Mouse (Mus musculus) brain, adult 2 months (tissue): ENCODE results near the gene Rpl9-ps6.

Experiments
- DNase-seq: peaks from one replicate; pipeline ENCODE4 v3.0.0; 2011; ENCODE audit warnings: low read depth, low spot score

Rpl9-ps6 gene

DNA sequence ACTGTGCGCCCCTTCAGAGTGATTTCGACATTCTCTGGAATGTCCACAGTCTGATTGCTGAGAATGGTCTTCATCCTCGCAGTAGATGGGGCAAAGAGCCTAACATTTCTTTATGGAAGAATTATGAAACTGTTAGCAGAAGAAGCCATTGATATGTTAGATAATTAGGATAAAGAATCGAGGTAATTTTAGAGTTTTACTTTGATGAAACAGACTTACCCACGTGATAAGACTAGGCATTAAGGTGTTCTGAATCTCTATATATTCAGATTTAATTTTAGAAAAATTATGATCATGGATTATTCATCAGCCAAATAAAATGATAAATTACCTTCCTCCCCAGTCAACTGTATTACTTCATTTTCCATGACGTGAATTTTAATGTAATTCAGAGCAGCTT lies at the start of gene Rpl9-ps6:
TSS of gene Rpl9-ps6 (minus strand) at position 101 of the 400 bp plus-strand sequence.
- DNase-seq, result no peak

DNA sequence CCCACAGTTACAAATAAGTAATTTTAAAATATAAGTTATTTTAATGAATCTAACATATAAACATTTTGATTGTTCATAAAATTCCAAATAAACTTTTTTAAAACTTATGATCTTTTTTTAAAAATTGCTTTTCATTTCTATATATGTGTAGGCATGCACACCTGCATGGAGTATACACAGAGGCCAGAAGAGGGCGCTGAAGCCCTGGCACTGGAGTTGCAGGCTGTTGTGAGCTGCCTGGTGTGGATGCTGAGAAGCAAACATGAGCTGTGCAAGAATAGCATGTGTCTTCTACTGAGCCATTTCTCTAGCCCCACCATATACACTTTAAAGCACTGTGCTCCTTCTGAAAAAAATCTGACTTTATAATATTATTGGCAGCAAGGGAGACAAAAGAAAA lies 46.1 kb upstream of the Rpl9-ps6 start:
- no peak for DNase-seq

DNA sequence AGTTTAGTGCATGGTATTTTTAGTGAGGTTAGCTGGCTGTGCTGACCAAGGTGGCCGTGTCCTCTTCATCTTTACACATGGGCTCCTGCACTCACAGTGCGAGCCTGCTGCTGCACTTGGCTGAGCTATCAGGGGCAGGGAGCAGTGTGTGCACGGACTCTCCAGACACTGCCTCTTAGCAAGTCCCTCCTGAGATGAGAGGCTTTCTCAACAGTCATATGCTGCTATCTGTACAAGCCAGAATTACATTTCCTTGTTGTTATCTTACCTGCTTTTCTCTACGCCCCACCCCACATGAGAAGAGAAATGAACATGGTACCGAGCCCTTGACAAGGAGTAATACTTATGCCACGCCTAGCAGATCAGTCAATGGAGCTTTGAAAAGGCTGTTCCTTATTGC lies 44.6 kb upstream of the Rpl9-ps6 start:
- no peak for DNase-seq

DNA sequence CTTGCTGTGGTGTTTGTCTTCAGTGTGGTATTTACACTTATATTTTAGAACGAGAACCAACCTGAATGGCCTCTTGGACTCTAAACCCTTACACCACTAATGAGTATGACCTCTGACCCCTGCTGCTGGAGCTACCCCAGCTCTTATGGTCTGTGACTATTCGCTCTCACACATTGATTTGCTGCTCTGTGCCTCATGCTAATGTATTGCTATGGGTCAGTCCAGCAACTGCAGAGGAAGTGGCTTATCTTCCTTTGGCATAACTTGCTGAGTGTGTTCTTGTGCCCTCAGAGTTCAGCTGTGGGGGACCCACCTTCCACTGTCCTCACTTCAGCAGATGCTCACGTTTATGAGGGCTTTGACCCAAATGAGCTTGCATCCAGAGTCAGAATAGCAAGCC lies 43.9 kb upstream of the Rpl9-ps6 start:
- DNase-seq, result no peak

DNA sequence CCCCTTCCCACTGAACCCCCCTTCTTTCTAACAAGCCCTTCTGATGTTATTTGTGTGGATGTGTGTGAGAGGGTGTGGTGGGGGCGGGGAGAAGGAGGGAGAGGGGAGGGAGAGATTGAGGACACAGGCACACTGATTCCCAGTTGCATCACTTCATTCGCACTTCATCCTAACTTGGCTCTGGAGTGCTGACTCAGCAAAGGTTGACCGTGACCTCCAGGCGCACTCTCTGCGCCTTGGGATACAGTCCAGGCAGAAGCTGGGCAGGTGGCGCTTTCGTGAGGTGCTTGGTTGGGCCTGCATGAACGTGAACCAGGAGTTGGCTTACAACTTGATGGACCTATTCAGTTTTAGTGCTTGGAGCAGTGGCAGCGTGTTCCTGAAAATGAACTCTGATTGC lies 41.1 kb upstream of the Rpl9-ps6 start:
- DNase-seq, result no peak

DNA sequence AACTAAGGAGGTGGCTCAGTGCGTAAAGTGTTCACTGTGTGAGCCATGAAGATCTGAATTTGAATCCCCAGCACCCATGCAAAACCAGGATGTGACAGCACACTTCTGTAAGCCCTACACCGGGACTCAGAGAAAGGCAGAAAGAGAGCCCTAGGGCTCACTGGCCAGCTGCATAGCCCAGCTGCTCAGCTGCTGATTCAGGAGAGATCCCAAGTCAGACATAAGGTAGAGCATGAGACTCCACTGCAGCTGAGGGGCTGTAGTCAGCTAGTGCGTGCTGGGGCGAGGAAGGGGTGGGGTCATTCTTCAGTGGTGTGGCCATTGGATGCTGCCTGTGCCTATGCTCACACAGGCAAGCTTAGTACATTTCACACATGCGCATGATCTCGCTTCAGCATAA lies 40.7 kb upstream of the Rpl9-ps6 start:
- no peak for DNase-seq

DNA sequence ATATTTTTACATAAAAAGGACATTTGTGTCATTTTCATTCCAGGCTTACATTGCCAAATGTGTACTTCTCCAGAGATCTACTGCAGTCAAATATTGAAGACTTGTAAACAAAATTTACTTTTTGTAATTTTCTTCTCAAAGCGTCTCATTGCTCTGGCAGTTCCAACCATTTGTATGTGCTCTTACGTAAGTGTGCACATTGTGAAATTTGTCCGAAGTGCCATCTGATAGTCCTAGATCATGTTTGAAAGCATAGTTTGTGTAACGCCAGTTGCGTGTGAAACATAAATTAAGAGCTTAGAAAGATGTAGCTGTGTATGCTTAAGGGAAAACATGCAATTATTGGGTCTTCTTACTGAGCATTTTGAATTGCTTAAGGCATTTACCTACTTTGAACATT lies 40.1 kb upstream of the Rpl9-ps6 start:
- no peak for DNase-seq

DNA sequence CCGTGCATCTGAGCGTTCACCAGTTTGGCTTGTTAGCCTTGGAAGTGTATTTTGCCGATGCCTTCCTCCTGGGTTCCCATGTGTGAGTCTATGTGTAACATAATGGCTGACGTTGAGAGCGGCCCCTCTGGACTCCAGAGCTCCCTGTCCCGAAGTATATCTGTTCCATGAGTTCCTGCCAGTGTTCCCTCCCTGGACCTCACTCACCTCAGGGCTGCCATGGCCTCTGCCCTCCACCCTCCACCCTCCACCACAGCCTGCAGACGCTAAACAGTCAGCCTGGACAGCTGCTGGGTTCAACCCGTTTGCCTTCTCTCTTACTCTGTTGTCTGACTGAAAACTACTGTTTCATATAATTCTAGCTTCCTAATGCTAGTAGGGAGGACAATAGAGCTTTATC lies 39.7 kb upstream of the Rpl9-ps6 start:
- DNase-seq, result no peak

DNA sequence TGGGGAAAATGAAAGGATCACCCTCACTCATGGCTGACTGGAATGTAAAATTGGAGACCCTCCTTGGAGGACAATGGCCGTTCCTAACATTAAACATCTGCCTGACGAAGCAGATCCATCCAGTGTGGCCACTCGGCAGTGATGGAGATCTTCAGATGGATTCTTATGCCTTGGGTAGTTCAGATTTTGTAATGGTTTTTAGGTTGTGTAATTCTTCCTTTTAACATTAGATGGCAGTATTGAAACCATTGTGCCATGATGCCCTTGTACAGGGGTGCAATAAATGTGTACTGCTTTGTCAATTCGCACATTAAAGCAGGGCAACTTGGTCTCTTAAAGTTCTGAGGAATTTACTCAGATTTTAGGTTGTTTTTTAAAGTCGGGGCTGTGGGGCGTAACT lies 35.0 kb upstream of the Rpl9-ps6 start:
- peak; percentile 36 for DNase-seq

DNA sequence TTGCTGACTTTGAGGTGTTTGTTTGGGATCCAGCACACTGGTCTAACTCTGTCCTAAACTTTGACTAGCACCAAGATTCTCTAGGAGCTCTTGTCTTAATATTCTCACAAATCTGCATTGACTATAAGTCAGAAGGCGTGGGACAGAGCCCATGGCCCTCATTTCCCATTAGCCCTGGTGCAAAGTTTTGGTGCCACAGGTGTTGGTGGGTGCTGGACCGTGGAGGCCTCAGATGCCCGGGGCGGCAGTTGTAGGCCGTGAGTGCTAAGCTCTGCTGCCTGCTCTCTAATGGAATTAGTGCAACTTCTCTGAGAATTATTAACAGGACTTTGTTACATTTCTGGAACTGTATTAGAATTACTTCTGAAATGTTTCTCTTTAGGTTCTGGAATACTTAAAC lies 31.6 kb upstream of the Rpl9-ps6 start:
- no peak for DNase-seq

DNA sequence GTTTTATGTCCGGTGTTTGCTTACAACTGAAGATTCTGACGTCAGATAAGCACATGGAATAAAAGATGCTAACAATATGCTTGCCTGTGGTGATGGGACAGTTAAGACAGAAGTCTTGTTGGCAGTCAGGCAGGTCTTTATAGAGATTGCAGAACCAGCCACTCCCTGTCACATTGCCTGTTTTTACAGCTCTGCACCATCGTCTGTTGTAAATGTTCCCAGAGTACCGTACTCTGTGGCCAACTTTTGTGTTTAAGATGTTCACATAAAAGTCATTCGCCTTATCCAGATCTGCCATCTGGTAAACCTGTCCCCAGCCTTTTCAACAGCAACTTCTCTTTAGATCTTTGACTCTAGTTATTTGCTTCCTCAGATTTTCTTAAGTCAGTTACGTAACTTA lies 31.0 kb upstream of the Rpl9-ps6 start:
- DNase-seq, result peak; percentile 38

DNA sequence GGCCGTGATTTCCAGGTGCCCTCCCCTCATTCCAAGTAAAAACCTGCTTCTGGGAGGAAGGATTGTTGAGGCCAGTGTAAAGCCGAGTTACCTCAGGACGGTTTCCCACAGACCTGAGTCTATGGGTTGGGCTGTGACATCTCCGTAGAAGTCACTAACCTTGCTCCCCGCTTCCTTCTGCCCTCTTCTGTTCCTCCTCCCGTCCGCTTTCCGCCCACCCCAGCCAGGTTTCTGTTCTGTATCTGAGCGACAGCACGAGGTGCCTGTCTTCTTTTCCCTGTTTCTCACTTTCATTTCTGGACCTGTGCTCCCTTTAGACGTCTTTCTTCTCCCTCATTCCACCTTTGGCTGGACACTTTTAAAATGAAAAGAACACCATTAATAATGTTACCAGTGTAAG lies 28.7 kb upstream of the Rpl9-ps6 start:
- no peak for DNase-seq

DNA sequence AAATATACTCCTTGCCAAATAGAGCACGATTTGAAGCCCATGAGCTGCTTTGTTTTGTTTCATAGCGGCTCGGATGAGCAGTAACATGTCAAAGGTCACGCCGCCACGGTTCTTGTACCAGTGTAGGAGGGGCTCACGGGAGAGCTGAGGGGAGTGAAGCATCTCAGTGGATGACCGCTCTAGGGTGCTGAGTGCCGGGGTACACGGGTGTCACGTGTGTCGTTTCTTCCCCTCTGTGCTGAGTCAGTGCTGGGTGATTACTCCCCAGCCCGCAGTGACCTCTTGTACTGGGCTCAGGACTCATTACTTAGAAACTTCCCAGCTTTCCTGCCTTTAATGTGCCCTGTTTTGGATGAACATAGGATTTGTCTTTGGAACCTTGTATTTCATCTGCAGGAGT lies 28.2 kb upstream of the Rpl9-ps6 start:
- DNase-seq, result no peak

DNA sequence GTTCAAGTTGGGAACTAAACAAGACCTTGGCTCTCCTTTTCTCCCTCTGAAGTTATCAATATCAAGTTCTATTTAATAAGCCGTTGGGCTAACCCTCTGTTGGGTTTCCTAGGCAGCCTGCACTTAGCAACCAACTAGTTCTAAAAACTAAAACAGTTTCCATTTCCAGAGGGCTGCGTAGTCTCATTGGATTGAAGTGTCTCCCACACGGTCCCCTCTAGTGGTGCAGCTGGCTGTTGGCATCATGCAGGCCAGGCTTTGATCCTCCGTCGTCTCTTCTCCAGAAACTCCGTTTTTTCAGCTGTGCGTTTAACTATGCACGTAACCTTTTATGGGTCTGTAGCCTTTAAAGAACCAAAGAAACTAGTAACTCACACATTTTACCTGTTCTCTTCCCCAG lies 27.1 kb upstream of the Rpl9-ps6 start:
- peak; percentile 63 for DNase-seq

DNA sequence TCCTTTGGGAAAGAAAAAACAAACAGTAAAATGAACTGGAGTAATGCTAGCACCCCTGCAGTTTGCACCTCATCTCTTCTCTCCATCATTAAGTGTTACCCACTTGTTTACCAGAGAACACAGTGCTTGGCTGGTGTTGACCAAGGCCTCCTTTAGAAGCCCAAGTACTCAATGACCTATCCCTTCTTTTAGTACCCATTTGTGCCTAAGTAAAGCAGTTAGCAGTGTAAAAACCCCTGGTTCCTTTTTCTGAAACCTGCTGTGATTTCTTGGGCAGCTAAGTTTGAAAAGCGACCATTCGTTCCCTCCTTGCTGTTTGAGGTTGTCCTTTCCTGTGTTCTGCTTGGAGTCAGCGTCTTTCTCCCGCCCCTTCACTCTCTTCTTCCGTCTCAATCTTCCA lies 26.6 kb upstream of the Rpl9-ps6 start:
- DNase-seq, result no peak

DNA sequence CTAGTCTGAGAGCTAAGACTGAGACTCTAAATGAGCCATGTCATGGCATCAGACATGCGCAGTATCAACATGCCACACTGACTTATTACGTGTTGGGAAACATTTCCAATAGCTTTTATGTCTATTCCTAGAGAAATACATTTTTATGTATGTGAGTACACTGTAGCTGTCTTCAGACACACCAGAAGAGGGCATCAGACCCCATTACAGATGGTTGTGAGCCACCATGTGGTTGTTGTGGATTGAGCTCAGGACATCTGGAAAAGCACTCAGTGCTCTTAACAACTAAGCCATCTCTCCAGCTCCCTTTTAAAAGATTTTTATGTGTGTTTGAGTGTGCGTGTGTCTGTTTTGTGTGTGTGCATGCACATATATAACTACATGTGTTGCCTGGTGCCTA lies 26.0 kb upstream of the Rpl9-ps6 start:
- DNase-seq, result no peak

DNA sequence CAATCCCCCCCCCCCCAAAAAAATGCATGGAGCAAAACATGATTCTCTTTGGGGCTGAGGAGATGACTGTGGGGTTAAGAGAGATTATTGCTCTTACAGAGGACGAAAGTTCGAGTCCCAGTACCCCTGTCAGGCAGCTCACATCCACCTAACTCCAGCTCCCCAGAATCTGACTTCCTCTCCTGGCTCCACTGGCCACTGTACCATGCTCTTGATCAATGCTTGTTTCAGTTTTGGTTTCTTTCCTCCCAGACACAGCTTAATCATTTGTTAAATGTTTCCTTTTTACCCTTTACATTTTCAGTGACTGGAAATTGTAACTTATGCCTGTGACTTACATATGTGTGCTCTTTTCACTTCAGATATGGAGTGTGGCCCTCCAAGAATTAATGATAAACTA lies 24.6 kb upstream of the Rpl9-ps6 start:
- no peak for DNase-seq

DNA sequence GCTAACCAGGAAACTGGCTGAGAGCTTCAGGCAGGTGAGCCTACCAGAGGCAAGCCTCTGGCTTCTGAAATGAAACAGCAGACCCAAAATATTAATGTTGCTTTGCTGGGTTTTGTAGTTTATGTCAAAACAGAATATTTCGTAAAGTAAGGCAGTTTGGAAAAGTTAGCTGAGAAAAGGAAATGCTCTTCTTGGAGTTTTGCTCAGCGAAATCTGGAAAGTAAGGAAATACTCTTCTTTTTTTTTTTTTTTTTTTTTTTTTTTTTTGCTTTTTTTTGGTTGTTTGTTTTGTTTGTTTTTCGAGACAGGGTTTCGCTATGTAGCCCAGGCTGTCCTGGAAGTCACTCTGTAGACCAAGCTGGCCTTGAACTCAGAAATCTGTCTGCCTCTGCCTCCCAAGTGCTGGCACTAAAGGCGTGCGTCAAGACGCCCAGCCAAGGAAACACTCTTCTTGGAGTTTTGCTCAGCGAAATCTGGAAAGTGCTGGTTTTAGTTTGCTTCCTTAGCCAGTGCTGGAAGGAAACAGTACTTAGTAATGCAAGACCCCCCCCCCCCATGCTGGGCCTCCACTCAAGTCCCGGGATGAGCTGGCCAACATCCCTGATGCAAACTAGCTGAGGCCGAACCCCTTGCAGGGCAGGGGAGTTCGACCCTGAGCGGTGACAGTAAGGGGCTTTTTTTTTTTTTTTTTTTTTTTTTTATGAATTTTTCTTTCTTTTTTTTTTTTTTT lies 23.0 kb upstream of the Rpl9-ps6 start:
- DNase-seq, result no peak

DNA sequence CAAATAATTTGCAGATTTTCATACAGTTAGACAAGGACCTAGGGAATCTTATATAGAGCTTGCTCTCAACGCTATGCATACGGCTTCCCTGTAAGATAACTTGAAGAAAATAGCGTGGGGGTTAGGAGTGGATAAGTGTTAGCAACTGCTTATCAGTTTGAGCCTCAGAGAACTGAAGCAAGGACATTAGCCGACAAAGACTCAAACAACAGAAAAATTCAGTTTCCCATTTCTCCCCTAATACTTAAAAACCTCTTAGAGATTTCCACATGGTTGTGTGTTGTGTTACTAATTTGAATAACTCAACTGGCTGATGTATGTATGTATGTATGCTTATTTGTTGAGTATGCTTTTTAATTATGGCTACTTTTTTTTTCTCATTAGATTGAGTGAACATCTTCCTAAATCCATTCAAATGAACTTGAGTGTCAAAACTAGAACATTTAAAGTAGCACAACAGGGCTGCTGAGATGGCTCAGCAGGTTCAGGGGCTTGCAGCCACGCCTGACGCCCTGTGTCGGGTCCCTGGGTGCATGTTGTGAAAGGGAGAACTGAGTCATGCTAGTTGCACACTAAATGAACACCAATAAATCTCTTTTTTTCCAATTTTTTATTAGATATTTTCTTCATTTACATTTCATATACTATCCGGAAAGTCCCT lies 21.3 kb upstream of the Rpl9-ps6 start:
- no peak for DNase-seq

DNA sequence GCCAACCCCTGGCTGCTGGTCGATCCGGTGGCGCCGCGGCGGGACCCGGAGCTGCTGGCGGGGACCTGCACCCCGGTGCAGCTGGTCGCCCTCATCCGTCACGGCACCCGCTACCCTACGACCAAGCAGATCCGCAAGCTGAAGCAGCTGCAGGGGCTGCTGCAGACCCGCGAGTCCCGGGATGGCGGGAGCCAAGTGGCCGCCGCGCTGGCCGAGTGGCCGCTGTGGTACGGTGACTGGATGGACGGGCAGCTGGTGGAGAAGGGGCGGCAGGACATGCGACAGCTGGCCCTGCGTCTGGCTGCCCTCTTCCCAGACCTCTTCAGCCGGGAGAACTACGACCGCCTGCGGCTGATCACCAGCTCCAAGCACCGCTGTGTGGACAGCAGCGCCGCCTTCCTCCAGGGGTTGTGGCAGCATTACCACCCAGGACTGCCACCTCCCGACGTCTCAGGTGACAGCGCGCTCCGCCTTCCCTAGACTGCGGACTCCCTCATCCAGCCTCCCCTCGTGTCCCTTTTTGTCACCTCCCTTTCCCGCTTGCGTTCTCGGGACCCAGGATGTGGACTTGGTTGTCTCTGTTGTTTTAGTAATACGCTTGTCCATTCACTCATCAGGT lies 19.8 kb upstream of the Rpl9-ps6 start:
- peak; percentile 79 for DNase-seq

DNA sequence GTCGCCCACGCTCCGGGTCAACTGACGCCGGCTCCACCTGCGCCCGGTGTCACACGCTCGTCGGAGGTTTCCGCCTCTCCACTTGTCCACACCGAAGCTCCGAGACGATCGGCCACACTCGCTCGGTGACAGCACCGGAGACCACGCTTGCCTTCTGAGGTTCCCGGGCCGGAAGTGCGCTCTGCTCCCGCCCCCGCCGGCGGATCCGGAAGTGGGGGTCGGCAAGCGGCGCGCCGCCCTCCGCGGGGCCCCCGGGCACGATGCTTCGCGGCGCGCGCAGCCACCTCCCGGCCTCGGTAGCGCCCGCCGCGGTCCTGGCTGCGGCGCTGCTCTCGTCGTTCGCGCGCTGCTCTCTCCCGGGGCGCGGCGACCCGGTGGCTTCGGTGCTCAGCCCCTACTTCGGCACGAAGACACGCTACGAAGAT lies 19.3 kb upstream of the Rpl9-ps6 start, which contains the start of gene Minpp1:
TSS of gene Minpp1 (plus strand) at position 89 of the 425 bp plus-strand sequence.
- DNase-seq, result peak; percentile 91

DNA sequence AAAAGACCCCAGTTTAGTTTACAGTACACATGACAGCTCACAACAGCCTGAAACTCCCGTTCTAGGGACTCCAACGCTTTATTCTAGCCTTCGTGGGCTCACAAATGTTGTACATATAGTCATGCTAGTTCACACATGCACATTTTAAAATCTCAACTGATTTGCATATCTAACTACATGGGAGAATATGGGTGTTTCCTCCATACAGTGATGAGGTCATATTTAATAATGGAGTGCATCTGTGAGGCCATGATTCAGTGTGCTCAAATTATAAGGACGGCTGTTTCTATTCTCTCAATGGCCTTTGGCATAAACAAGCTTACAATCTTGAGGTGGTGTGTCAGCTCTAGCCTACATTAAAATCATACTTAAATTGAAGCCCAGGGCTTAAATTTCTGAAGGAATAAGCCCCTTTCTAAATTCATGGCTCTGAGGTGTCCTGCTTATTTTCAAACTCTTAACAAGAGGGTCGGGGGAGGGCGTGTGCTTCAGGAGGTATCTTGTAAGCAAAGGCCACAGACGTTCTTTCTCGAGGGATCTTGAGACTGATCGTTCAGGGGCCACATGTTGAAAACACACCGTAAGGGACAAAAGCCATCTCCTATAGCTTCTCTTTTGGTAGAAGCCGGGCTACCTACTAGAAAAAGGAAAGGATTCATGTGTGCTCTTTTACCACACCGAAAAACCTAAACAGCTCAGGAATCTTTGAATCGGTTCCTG lies 18.7 kb upstream of the Rpl9-ps6 start:
- peak; percentile 26 for DNase-seq
